ENCODE assay signal across 12 mouse cellular contexts in genomic region chr3:70223443-70224065, GRCm38 (mm10).
DNase-seq lines count a peak whose midpoint lies in the region; ATAC-seq lines count a peak whose summit lies in the region.
"Had no signal": no experiment of that assay in that cellular context is flagged by ENCODE, and none has a peak within 500 bp of the region (broad histone marks: within the 10 kb centered on the region; RNA-seq: fewer than 3 reads in every experiment).

No protein-coding gene starts in this region.

- H3K36me3 ChIP-seq in neural tube, embryonic 12.5 days, result no peaks in the 10 kb centered on the region
- no peaks in the 10 kb centered on the region for H3K36me3 ChIP-seq in neural tube, embryonic 15.5 days
- H3K36me3 ChIP-seq in midbrain, embryonic 14.5 days (ENCODE audit: control insufficient read depth, insufficient read depth, low read length), result no peaks in the 10 kb centered on the region

- H3K4me3 ChIP-seq in neural tube, embryonic 12.5 days, result no peak overlapping the region
- no peak overlapping the region for H3K4me3 ChIP-seq in neural tube, embryonic 15.5 days (replicated peaks)
- no peak overlapping the region for H3K4me3 ChIP-seq in midbrain, embryonic 14.5 days (replicated peaks; ENCODE audit: low read depth, low read length)
- H3K4me3 ChIP-seq: megakaryocyte, embryonic 14.5 days had no signal

- no peaks in the 10 kb centered on the region for H3K9me3 ChIP-seq in neural tube, embryonic 12.5 days
- H3K9me3 ChIP-seq in neural tube, embryonic 15.5 days (replicated peaks), result no peaks in the 10 kb centered on the region
- H3K9me3 ChIP-seq in midbrain, embryonic 14.5 days (ENCODE audit: control insufficient read depth, low read length), result no peaks in the 10 kb centered on the region

- no peak overlapping the region for H3K27ac ChIP-seq in neural tube, embryonic 12.5 days
- no peak overlapping the region for H3K27ac ChIP-seq in neural tube, embryonic 15.5 days (replicated peaks)
- no peak overlapping the region for H3K27ac ChIP-seq in midbrain, embryonic 14.5 days (replicated peaks; ENCODE audit: low read depth, low read length)

- H3K27me3 ChIP-seq in neural tube, embryonic 12.5 days (replicated peaks), result no peaks in the 10 kb centered on the region
- H3K27me3 ChIP-seq in neural tube, embryonic 15.5 days (replicated peaks), result no peaks in the 10 kb centered on the region
- no peaks in the 10 kb centered on the region for H3K27me3 ChIP-seq in midbrain, embryonic 14.5 days (ENCODE audit: control insufficient read depth, insufficient read depth, low read length)
- H3K27me3 ChIP-seq: megakaryocyte, embryonic 14.5 days; Patski had no signal

- peak; percentile 16 for DNase-seq in layer of hippocampus, adult 11-12 months (ENCODE audit: low spot score)
- DNase-seq in midbrain, embryonic 14.5 days, result peak; percentile 41
- DNase-seq in gastrocnemius, postnatal 36 days, result no peak
- no peak for DNase-seq in thymus, postnatal 4 days
- DNase-seq: cerebellum, adult 9-11 months; heart, postnatal 10 days; kidney, postnatal 14 days had no signal

- intact Hi-C loops in gastrocnemius, postnatal 36 days (cut with DNase I), result no loop called here

- H3K4me1 ChIP-seq in neural tube, embryonic 12.5 days, result no peaks in the 10 kb centered on the region
- no peaks in the 10 kb centered on the region for H3K4me1 ChIP-seq in neural tube, embryonic 15.5 days
- no peaks in the 10 kb centered on the region for H3K4me1 ChIP-seq in midbrain, embryonic 14.5 days (ENCODE audit: control insufficient read depth, insufficient read depth, low read length)
- H3K4me1 ChIP-seq: megakaryocyte, embryonic 14.5 days had no signal

- H3K9ac ChIP-seq in neural tube, embryonic 12.5 days, result no peak overlapping the region
- H3K9ac ChIP-seq in neural tube, embryonic 15.5 days (replicated peaks), result no peak overlapping the region
- H3K9ac ChIP-seq in midbrain, embryonic 14.5 days (replicated peaks; ENCODE audit: low read length), result no peak overlapping the region

- 63% methylated on average over 3 of the region's 3 CpGs for WGBS in neural tube, embryonic 12.5 days
- 38% methylated on average over 3 of the region's 3 CpGs for WGBS in neural tube, embryonic 15.5 days
- 45% methylated on average over 3 of the region's 3 CpGs for WGBS in midbrain, embryonic 14.5 days

- H3K4me2 ChIP-seq in neural tube, embryonic 12.5 days (replicated peaks), result no peak overlapping the region
- no peak overlapping the region for H3K4me2 ChIP-seq in neural tube, embryonic 15.5 days
- no peak overlapping the region for H3K4me2 ChIP-seq in midbrain, embryonic 14.5 days (ENCODE audit: low read length)

- 0 out of 2 replicates have a peak, but pooled peaks have one; percentile 35 for ATAC-seq in neural tube, embryonic 12.5 days (ENCODE audit: low FRiP score, low read depth)
- ATAC-seq in neural tube, embryonic 15.5 days (ENCODE audit: low FRiP score), result no peak
- ATAC-seq in midbrain, embryonic 14.5 days (ENCODE audit: low FRiP score, low TSS enrichment), result peak; percentile 65; the same call in 1 of the 2 replicates
- no peak for ATAC-seq in CD4-positive, CD25-positive, alpha-beta regulatory T cell, adult 4 months
- ATAC-seq: Patski had no signal

Comparison
In these comparisons a context has a peak if more than half of its experiments do, and no peak if none do; other contexts are left out.
1. ATAC-seq: peak in neural tube, embryonic 12.5 days (single experiment) and midbrain, embryonic 14.5 days (single experiment); none in neural tube, embryonic 15.5 days (single experiment) and CD4-positive, CD25-positive, alpha-beta regulatory T cell, adult 4 months (single experiment).
2. DNase-seq: peak in layer of hippocampus, adult 11-12 months (single experiment) and midbrain, embryonic 14.5 days (single experiment); none in gastrocnemius, postnatal 36 days (0 of 2) and thymus, postnatal 4 days (single experiment).